Mouse (Mus musculus): ENCODE measurements around the gene Ak2. TPM values are rescaled to one million over a fixed set of nuclear protein-coding genes. Genes with fewer than 3 reads are reported as not detected.

The Ak2 gene
- total and polyA plus RNA-seq, 3 experiments, result 330 to 366 TPM; not detected in 1

GRCm38 (mm10) chr4:128961301-128962028 is 30.3 kb upstream of the Ak2 start:
- peak; percentile 67 for TF ChIP-seq ZNF384 (IDR thresholded peaks at IDR 0.05; ENCODE audit: low read depth, low read length)
- no peak for TF ChIP-seq CHD1 (IDR thresholded peaks at IDR 0.05; ENCODE audit: low read depth, low read length)
- H3K27me3 ChIP-seq (ENCODE audit: control insufficient read depth in 1 of 2, insufficient read depth in 2 of 2, low read length in 2 of 2), result peaks cover 0 to 9% of the 10 kb centered on the region in 2 experiments; a peak in 3 of 4 replicates

GRCm38 (mm10) chr4:128962029-128962925 is 29.5 kb upstream of the Ak2 start, which contains the start of gene Azin2:
Gene Azin2, minus strand, starts transcription at chr4:128962442.
- peak; percentile 41; the same call in 1 of the 2 replicates for TF ChIP-seq HCFC1 (IDR thresholded peaks at IDR 0.05; ENCODE audit: low read depth, low read length)
- TF ChIP-seq MXI1 (IDR thresholded peaks at IDR 0.05; ENCODE audit: low read depth, low read length), result peak; percentile 36
- TF ChIP-seq CHD1 (IDR thresholded peaks at IDR 0.05; ENCODE audit: low read depth, low read length), result no peak
- TF ChIP-seq ELF1 (IDR thresholded peaks at IDR 0.05; ENCODE audit: low read depth, low read length), result peak; percentile 69
- peak; percentile 39 to 50; a peak in 1 of 4 replicates for TF ChIP-seq POLR2A (IDR thresholded peaks at IDR 0.05; ENCODE audit: control insufficient read depth in 1 of 2, insufficient read depth in 1 of 2, low read depth in 1 of 2, low read length in 2 of 2, poor library complexity in 1 of 2)
- TF ChIP-seq MAZ (IDR thresholded peaks at IDR 0.05; ENCODE audit: low read depth, low read length), result peak; percentile 27; the same call in 1 of the 2 replicates
- no peak for TF ChIP-seq BHLHE40 (IDR thresholded peaks at IDR 0.05; ENCODE audit: borderline replicate concordance, low read depth, low read length)
- TF ChIP-seq POLR2AphosphoS5 (IDR thresholded peaks at IDR 0.05; ENCODE audit: borderline replicate concordance, low read depth, low read length), result no peak
- peak; percentile 40; the same call in 1 of the 2 replicates for TF ChIP-seq NELFE (IDR thresholded peaks at IDR 0.05; ENCODE audit: low read depth, low read length)
- no peak for TF ChIP-seq TCF12 (IDR thresholded peaks at IDR 0.05; ENCODE audit: low read depth, low read length)
- TF ChIP-seq SIN3A (IDR thresholded peaks at IDR 0.05; ENCODE audit: low read length), result peak; percentile 48; the same call in 1 of the 2 replicates
- no peak for TF ChIP-seq RCOR1 (IDR thresholded peaks at IDR 0.05; ENCODE audit: low read depth, low read length)
- peak; percentile 71 for TF ChIP-seq NRF1 (IDR thresholded peaks at IDR 0.05; ENCODE audit: insufficient read depth, low read depth, low read length, poor library complexity, severe bottlenecking)
- no peaks in the 10 kb centered on the region for H3K9me3 ChIP-seq (replicated peaks; ENCODE audit: insufficient read depth, low read length)
- H3K27me3 ChIP-seq (ENCODE audit: control insufficient read depth in 1 of 2, insufficient read depth in 2 of 2, low read length in 2 of 2), result peaks cover 0 to 9% of the 10 kb centered on the region in 2 experiments; a peak in 3 of 4 replicates
- H3K36me3 ChIP-seq (ENCODE audit: control insufficient read depth in 1 of 2, insufficient read depth in 2 of 2, low read length in 2 of 2), result no peaks in the 10 kb centered on the region
- H3K4me1 ChIP-seq (ENCODE audit: control insufficient read depth in 1 of 2, insufficient read depth in 2 of 2, low read length in 2 of 2), result peaks cover 4% of the 10 kb centered on the region in 2 experiments; a peak in 3 of 4 replicates
- H3K27ac ChIP-seq (ENCODE audit: control insufficient read depth, low read depth, low read length), result no peak within 1 kb of the TSS
- H3K4me3 ChIP-seq (ENCODE audit: control insufficient read depth in 1 of 2, insufficient read depth in 1 of 2, low read depth in 2 of 2, low read length in 2 of 2), result peak within 1 kb of the TSS; percentile 68 to 72
- peak; percentile 90 for DNase-seq (ENCODE audit: low read depth, low spot score)
- peak within 1 kb of the TSS; percentile 72 for H3K9ac ChIP-seq (ENCODE audit: control insufficient read depth, low read depth, low read length, poor library complexity, severe bottlenecking)
- no peaks in the 10 kb centered on the region for H3K79me2 ChIP-seq (ENCODE audit: control insufficient read depth, insufficient read depth, low read length, poor library complexity)

More at GRCm38 (mm10) chr4:128961301-128962028, 30.3 kb upstream of the Ak2 start:
- H3K27ac ChIP-seq (ENCODE audit: control insufficient read depth, low read depth, low read length), result no peak overlapping the region
- peak overlapping the region; percentile 72 for H3K9ac ChIP-seq (ENCODE audit: control insufficient read depth, low read depth, low read length, poor library complexity, severe bottlenecking)
- H3K4me1 ChIP-seq (ENCODE audit: control insufficient read depth in 1 of 2, insufficient read depth in 2 of 2, low read length in 2 of 2), result peaks cover 4% of the 10 kb centered on the region in 2 experiments; a peak in 3 of 4 replicates
- no peaks in the 10 kb centered on the region for H3K9me3 ChIP-seq (replicated peaks; ENCODE audit: insufficient read depth, low read length)
- peak overlapping the region; percentile 68 to 72 for H3K4me3 ChIP-seq (ENCODE audit: control insufficient read depth in 1 of 2, insufficient read depth in 1 of 2, low read depth in 2 of 2, low read length in 2 of 2)
- H3K79me2 ChIP-seq (ENCODE audit: control insufficient read depth, insufficient read depth, low read length, poor library complexity), result no peaks in the 10 kb centered on the region
- no peak for DNase-seq (ENCODE audit: low read depth, low spot score)
- H3K36me3 ChIP-seq (ENCODE audit: control insufficient read depth in 1 of 2, insufficient read depth in 2 of 2, low read length in 2 of 2), result no peaks in the 10 kb centered on the region

Data from MEL (cell line).